Mouse (Mus musculus) adrenal gland, postnatal 36 days (tissue): ENCODE data around the gene Cdkn2d. TPM values are rescaled to one million over a fixed set of nuclear protein-coding genes. Genes with fewer than 3 reads are reported as not detected.
"Not testable (repeated sequence)": the region's sequence is repeated elsewhere in the genome, so short reads cannot be mapped to it uniquely, and the experiment has no call there.

Experiments
- DNase-seq, 2 experiments: peaks; one replicate each; pipeline ENCODE4 v3.0.0; 2021; ENCODE audit warnings: mixed read lengths in 1 of 2
- total RNA-seq, 2 experiments: library from RNA; stranded (reverse); gene quantifications; 2 replicates each; pipeline ENCODE4 v1.2.3; 2021

Gene Cdkn2d
- total RNA-seq, 2 experiments from 2014 or later: 14.2 to 16.0 TPM

DNA sequence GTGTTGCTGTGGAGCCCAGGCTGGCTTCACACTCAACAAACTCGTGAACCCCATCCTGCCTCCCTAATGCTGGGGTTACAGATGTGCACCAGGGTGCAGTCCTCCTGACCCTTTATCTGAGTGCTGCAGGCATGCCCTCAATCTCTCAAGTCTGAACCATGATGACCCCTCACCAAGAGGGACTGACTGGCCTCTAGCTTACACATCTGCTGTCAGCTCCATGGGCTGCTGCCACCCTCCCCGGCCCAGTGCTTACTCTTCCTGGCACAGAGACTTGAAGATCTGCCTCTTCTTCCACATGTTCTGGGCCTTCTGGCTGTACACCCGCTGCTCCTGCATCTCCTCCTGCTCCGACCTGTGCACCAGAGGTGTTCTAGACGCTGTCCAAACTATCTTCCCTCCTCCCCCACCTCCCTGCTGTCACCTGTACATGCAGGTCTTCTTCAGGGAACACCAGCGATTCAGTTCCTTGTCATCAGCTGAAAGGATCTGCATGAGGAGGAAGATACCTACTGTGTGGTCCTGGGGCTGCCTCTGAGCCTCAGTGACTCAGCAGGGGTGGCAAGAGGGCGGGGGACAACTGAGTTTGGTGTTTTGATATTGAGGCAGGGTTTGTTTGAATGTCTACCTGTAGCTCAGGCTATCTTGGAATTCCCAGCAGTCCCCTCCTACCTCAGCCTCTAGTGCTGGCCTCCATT lies 16.0 kb downstream of the Cdkn2d start:
- no peak for DNase-seq

GRCm38 (mm10) chr9:21274336-21274735 lies 16.9 kb downstream of the Cdkn2d start:
- DNase-seq: no peak

GRCm38 (mm10) chr9:21273520-21274228 lies 17.5 kb downstream of the Cdkn2d start:
- DNase-seq: no peak

DNA sequence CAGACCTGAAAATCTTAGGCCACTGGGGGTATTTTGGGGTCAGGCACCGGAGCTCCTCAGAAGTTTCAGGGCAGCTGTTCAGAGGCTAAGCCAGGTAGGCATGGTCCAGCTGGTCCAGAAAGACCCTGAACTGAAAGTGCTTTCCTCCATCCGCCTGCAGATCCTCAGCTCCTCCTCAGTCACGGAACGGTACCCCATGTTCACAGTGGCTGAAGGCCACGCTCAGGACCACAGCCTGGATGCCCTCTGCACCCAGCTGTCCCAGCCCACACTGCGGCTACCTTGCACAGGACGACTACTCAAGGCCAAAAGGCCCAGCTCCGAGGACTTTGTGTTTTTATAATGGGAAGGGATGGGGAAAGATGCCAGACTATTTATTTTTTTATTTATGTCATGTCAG lies 18.1 kb downstream of the Cdkn2d start:
- DNase-seq: no peak

DNA sequence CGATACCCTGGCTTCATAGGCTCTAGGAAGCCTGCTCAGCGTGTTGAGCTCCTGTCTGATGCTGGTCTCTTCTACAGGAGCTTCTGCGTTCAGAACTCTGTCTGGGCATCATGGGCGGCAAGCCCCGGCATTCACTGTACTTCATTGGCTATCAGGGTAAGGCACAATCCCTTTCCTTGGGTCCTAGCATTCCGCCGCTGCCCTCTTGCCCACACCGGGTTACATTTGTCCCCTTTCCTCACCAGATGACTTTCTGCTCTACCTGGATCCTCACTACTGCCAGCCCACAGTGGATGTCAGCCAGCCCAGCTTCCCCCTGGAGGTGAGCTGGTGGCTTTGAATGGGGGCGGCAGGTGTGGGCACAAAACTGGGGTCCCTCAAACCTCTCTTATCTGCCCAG lies 18.8 kb downstream of the Cdkn2d start:
- no peak for DNase-seq

GRCm38 (mm10) chr9:21269590-21269989 lies 21.6 kb downstream of the Cdkn2d start:
- not testable (repeated sequence) for DNase-seq

DNA sequence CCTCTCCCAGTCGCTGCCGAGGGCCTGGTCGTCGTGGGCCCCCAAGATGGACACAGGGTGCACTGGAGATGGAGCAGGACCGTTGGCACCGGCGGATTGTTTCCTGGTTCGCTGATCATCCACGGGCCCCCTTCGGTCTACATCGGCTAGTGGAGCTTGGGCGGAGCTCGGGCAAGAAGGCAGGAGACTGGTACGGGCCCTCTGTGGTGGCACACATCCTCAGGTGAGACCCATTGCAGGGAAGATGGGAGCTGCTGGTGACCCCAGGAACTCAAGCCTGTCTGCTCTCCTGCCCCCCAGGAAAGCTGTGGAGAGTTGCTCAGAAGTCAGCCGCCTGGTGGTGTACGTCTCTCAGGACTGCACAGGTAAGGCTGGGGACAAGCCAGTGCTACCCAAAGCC lies 22.9 kb downstream of the Cdkn2d start:
- DNase-seq: no peak

DNA sequence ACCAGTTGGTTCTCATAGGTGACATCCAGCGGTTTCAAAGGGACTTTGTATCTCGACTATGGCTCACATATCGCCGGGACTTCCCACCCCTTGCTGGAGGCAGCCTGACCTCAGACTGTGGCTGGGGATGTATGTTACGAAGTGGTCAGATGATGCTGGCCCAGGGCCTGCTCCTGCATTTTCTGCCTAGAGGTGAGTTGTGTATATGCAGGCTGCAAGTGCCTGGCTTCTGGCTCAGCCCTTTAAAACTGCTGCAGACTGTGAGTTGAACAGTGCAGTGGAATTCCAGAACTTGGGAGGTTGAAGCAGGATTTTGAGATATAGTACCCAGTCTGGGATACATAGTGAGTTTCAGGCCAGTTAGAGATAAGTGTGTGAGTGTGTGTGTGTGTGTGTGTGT lies 24.3 kb downstream of the Cdkn2d start:
- DNase-seq: no peak

- no peak for DNase-seq
These were observed 25.6 kb downstream of the Cdkn2d start for GRCm38 (mm10) chr9:21265611-21266010.

DNA sequence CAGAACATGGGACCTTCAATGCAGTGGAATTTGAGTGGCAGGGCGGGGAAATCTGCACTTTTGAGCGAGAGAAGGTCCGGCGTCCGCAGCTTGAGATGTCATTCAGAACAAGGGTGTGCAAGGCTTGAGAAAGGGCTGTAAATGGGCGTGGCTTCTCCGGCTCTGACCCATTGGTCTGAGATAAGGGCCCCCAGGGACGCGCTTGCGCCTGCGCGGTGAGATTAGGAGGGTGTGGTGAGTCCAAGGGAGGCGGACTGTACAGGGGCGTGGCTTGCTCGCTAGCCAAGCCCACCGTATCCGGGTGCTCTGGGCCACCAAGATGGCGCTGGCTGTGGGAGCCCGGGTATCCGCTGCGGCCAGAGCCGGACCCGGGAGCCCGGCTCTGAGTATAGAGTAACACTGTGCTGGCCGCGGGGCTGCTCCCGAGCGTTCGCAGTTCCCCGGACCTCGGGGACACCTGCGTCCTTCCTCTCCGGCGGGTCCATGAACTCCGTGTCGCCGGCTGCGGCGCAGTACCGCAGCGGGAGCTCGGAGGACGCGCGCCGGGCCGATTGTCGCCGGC lies 26.1 kb downstream of the Cdkn2d start, which contains the start of gene Atg4d:
TSS of gene Atg4d (plus strand) at position 294 of the 562 bp plus-strand sequence.
- peak; percentile 99 for DNase-seq

DNA sequence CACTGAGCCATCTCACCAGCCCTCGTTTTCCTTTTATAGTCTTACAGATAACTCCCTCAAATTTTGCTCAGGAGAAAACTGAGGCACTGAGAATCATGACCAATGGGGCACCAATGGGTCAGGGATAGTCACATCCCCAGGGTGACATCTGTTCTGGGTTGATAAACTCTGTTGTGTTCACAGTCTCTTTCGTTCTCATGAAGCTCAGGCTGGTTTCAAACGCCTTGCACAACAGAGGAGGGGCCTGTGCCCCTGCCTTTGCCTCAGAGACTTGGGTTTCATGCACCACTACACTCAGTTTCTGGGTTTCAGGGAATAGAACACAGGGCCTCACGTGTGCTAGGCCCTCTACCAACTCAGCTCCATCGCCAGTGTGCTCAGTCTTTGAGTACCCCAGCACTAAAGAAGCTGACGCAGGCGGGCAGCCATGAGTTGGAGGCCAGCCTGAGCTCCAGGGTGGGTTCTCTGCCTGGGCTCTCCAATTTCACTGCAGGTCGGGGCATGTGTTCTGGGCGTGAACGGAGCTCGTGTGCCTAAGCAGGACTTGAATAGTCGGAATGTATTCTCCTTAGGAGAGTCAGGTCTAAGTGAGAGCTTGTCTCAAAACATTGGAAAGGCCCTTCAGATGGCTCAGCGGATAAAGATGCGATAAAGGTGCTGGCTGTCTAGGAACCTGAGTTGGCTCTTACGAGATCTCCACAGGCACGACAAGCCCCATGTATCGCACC lies 26.8 kb downstream of the Cdkn2d start:
- no peak for DNase-seq

DNA sequence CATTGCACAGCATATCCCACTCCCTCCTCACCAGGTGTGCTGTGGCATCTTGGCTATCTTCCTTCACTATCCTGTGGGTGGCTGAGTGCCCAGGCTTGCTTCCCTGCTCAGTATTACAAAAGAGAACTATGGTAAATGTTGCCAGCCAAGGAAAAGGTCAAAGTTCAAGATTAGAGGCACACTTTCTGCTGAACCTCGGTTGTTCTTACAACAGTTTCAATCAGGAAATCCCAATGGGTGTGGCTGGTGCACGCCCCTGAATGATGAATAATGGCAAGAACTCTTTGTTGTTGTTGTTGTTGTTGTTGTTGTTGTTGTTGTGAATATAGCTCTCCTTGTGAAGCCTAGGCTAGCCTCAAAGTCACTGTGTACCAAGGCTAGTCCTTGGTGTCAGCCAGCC lies 29.4 kb downstream of the Cdkn2d start:
- DNase-seq: no peak

DNA sequence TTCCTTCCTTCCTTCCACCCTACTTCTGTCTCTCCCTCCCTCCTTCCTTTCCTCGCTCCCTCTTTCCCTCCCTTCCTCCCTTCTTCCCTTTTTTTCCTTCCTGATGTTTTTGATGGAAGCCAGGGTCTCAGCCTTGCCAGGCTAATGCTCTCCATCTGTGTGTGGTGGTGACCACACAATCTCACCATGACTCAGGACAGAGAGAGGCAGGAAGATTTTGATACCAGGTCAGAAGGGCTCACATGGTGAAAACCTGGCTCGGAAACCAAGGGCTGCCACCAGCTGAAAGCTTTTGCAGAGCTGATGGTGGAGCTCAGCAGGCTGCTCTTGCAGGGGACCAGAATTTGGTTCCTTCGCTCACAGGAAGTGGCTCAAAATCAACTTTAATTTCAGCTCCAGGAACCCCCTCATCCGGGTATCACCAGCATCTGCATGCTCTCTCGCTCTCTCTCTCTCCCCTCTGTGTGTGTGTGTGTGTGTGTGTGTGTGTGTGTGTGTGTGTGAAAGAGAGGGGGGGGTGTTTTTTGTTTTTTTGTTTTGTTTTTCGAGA lies 30.6 kb downstream of the Cdkn2d start:
- no peak for DNase-seq

DNA sequence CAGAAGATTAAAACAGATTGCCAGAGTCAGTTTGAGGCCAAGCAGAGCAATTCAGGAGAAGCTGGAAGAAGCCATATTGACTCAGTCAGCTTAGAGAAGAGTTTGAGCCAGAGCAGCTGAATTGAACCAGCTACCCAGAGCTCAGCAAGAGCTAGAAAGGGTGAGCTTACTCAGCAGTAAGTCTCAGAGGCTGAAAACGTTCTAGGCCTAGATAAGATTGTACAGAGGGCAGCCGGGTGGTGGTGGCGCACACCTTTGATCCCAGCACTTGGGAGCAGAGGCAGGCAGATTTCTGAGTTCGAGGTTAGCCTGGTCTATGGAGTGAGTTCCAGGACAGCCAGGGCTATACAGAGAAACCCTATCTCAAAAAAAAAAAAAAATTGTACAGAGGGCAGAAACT lies 34.9 kb downstream of the Cdkn2d start:
- not testable (repeated sequence) for DNase-seq

GRCm38 (mm10) chr9:21254690-21255089 lies 36.5 kb downstream of the Cdkn2d start:
- DNase-seq: no peak

DNA sequence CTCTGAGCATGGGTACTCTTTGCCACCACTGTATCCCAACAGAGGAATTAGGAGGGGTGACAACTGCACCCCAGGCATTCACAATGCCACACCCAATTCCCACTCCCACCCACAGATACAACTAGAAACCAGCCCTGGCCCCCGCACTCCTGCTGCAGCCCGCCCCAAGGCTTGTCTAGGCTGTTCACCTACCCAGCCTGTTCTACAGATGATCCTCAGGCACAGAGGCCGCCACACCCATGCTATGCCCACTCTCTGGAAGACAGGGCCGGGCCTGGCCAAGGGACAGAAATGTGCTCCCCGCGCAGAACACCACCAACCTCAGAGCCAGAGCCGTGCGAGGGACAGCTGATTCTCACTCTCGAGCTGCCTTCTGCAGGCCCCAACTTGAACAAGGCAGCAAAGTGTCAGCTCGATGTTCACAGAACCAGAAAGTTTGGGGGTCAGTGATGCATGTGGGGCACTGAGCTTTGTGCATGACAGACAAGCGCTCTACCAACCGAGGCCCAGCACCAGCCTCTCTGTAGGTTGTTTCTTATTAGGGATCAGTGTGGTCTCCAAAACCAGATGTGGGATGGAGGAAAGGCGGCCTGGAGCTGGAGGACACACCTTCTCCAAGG lies 40.0 kb downstream of the Cdkn2d start:
- DNase-seq: no peak

DNA sequence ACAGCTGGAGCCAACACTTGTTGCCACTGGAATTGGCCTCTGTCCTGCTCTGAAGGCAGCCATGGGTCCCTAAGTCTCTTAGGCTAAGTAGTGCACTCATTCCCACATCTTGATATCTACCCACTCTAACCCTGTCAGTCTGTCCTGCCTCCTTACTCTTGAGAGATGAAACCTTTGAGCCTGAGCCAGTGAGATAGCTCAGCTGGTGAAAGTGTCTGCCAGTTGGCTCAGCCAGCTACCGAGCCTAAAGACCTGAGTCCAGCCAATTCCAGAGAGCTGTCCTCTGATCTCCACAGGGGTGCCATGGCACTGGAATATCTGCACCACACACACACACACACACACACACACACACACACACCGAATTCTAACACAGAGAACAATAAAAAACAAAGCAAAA lies 40.7 kb downstream of the Cdkn2d start:
- no peak for DNase-seq

- no peak for DNase-seq
These were observed 41.3 kb downstream of the Cdkn2d start for GRCm38 (mm10) chr9:21249629-21250508.

DNA sequence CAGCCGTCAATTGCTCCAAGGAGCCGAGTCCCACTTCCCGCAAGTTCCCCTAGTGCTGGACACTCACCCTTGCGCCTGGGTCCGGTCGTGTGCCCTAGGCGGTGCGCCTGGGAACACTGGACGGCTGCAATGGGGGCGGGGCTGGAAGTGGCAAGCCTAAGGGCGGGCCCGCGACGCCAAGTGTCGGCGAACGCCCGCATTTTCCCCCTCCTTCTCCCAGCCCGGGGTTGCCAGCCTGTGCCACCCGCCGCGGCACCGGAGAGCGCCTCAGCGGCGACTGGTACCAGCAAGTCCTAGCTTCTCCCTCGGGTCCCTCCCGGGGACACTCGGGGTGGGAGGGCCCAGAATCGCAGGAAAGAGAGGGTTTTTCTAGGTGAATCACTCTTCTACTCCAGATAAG lies 42.9 kb downstream of the Cdkn2d start, which contains the start of gene S1pr5:
TSS of gene S1pr5 (minus strand) at position 118 of the 400 bp plus-strand sequence.
- DNase-seq: peak; percentile 76 to 78

GRCm38 (mm10) chr9:21246342-21246741 lies 44.9 kb downstream of the Cdkn2d start:
- DNase-seq: no peak

- DNase-seq: no peak
These were observed 46.1 kb downstream of the Cdkn2d start for GRCm38 (mm10) chr9:21245113-21245487.
